Mouse (Mus musculus) heart, postnatal 36 days (tissue): Measurements from ENCODE around the gene Fam19a5. TPM values are rescaled to one million over a fixed set of nuclear protein-coding genes. Genes with fewer than 3 reads are reported as not detected.

Experiments used
- DNase-seq, 2 experiments: peaks; one replicate each; pipeline ENCODE4 v3.0.0; 2021 to 2022
- intact Hi-C: fragments of 180-260 bp; cut with DNase I; formaldehyde crosslinking; loops from one replicate; pipeline ENCODE4 v1.15.1; 2025
- microRNA-seq, 2 experiments: library from miRNA; unstranded; fragments of <30 nt; microRNA quantifications; one replicate each; pipeline ENCODE4 v1.2.0; 2021; ENCODE audit warnings: borderline number of aligned reads in 2 of 2
- total RNA-seq, 2 experiments: library from RNA; stranded (reverse); gene quantifications; 2 replicates each; pipeline ENCODE4 v1.2.3; 2021

Fam19a5 gene
- total RNA-seq, 2 experiments from 2014 or later, result 2.6 to 3.8 TPM

DNA sequence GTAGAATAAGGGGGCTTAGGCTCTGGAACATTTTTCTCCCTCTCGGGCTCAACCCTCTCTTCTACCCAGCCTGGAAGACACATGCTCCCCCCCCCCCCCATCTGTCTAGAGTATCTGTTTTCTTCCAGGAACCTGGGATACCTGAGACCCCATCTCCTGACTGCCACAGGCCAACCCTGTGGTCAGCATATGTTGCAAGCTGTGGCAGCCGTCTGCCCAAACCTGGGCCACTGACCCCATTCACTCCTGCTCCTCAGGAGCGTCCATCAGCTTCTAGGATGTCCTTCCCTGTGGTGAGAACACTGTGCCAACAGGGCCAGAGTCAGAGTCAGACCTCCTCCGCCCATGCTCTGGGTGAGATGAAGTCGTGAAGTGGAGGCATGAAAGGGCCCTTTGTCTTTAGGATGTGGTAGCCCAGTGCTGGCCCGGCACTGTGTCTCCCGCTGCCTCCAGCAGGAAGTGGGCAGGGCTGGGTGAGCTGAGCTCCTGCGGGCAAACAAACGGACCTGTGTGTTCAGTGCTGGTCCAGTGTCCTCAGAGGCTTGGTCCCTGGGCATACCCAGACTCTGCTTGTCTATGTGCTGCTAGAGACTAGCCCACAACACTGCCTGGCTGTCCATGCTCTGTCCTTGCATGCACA, 171.1 kb downstream of the Fam19a5 start:
- intact Hi-C loops, result no loop called here

DNA sequence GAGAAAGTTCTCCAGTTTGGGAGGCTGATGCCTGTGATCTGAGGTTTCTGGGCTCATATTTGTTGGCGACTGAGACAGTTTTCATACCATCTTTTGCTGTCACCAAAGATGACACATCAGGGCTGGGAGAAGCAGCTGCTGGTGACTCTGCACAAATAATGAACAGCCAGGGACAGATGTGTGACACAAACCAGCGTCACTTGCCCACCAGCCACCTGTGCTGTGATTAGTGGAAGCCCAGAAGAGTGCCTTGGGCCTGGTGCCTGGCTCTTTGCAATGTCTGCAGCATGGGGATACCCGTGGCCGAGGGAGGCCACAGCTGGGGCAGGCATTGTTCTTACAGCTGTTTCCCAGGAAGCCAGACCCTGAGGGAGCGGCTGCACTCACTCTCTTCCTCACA, 173.0 kb downstream of the Fam19a5 start:
- intact Hi-C loops, result no loop called here
- no peak for DNase-seq

More for the DNA sequence above, 171.1 kb downstream of the Fam19a5 start:
- DNase-seq, result no peak

DNA sequence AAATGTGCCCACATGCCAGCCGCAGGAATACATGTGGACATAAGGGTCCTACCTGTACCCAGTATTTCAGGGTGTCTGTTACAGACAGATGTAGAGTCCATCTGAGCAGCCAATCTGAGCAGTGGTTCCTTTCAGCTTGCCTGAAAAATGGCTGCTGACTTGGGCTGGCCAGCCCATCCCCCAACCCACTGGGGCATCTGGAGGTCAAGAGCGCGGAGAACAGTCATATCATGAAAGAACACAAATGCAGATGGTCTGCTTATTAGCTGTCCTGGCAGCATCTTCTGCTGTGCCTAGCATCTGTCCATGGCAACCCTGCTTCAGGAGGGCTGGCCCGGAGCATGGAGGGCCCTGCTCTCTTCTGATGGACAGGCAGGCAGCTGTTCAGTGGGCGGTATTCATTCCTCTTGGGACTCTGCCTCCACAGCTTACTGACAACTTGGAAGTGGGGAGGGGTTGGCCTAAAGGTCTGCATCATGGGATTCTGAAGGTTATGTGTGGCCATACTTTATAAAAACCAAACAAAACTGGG, 179.4 kb downstream of the Fam19a5 start:
- DNase-seq, result no peak
- intact Hi-C loops, result no loop called here

DNA sequence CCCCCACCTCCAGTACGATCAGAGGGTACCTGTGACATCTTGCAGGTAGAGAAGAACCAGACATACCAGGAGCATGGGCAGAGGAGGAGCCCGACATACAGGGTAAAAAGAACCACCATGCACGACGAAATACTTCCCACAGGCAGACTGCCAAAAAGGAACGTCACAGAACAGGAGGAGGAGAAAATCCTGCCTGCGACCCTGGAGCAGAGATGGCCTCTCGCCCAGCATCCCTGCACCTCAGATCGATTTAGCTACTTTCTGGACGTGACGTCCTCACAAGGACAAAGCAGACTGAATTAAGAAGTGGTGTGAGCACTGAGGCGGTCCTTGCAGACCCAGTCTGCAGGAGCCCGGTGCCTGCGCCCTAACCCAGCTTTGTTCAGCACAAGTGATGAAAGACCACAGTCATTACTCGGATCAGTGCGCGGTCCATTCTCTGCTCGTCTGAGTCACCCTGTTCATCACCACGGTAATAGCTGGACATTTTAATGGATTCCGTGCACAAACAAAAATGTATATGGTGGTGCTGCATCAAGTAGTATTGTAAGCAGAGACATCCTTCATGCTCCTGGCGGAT, 182.6 kb downstream of the Fam19a5 start:
- intact Hi-C loops, result no loop called here
- no peak for DNase-seq

DNA sequence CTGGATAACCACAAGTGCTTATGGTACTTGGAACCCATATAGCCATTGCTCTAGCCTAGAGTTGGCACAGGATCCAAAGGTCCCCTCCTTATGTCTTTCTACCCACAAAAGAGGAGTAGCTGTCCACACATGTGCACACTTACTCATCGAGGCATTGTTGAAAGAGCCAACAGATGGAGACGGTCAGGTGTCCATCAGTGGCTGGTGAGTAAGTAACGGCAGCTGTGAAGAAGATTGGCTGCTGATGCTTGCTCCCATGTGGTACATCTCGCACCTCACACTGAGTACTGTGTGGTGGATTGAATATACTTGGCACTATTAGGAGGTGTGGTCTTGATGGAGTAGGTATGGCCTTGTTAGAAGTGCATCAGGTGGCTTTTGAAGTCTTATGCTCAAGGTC, 192.2 kb downstream of the Fam19a5 start:
- no peak for DNase-seq
- intact Hi-C loops, result no loop called here

DNA sequence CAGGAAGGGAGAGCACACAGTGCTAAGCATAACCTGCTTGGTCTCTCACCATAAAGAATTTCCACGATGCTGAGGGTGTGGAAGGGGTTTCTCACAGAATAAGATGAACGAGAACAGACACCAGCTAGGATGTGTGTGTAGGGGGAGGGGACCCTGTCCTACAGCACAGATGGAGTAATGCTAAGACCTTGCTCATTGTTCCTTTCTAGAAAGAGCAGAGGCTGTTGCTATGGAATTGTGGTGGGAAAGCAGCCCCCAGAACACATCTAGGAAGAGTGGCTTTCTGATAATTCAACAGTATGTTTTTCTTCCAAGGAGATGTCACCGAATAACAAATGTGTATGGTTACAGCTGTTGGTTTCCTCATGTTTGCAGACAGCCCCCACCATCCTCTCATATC, 211.4 kb downstream of the Fam19a5 start:
- intact Hi-C loops, result no loop called here
- DNase-seq, result no peak

DNA sequence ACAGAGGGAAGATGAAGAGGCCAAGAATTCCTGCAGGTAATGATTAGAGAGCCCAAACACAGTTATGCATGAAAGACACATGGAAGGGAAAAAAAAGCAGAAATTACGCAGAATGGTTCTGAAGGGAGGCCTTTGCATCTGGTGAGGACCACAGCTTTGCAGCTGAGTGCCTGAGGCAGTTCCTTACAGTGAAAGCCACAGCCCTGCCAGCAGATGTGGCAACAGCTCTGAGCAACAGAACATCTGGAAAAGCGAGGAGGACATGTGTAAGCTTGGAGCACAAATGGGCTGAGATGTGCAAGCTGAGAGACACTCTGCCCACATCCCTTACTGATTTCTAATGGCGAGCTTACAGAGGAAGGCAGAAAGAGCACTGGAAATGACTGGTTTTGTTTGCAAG, 221.8 kb downstream of the Fam19a5 start:
- no peak for DNase-seq
- intact Hi-C loops, result no loop called here

DNA sequence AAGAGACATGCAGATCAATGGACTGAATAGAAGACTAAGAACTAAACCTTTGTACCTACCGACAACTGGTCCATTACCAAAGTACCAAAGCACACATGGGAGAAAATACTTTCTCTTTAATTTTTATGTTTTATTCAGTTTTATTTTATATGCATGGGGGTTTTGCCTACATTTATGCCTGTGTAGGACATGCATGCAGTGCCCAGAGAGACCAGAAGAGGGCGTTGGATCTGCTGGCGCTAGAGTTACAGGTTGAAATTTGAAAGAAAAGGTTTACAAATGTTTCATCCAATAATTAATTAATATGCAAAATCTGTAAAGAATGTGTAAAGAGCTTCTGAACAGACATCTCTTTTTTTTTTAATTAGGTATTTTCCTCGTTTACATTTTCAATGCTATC, 229.9 kb downstream of the Fam19a5 start:
- intact Hi-C loops, result no loop called here
- DNase-seq, result no peak

DNA sequence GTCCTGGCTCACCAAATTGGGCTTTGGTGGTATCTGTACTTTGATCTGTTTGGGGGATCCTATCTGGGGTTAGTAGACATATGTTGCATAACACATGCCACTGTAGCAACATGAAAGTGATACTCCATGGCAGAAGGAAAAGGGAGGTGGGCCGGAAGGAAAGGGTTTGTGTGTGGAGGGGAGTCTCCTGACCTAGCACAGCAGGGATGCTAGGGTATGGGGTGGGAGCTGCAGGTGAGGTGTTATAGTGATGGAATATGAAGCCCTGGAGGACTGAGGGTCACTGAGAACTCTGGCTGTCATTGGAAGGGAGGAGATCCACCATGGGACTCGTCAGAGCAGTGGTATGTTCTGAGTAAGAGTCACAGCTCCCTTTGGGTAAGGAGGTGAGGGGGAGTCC, 239.2 kb downstream of the Fam19a5 start:
- DNase-seq, result no peak
- intact Hi-C loops, result no loop called here

DNA sequence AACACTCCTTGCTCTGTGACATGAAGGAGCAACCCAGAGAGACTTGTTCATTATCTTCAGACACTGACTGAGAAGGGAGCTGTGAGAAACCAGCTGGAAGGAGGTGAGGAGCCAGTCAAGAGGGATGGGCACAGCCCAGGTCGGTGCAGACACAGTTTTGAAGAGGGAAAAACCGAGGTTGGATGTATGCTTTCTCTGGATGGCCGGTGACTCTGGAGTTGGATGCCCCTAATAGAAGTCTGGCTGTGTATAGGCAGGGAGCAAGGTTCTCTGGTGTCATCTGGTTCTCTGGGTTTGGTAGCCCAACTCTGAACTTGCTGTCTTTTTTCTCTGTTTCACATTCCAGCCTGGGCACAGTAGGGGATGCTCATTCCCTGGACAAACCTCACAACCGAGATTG, 245.6 kb downstream of the Fam19a5 start:
- DNase-seq, result no peak
- intact Hi-C loops, result no loop called here

DNA sequence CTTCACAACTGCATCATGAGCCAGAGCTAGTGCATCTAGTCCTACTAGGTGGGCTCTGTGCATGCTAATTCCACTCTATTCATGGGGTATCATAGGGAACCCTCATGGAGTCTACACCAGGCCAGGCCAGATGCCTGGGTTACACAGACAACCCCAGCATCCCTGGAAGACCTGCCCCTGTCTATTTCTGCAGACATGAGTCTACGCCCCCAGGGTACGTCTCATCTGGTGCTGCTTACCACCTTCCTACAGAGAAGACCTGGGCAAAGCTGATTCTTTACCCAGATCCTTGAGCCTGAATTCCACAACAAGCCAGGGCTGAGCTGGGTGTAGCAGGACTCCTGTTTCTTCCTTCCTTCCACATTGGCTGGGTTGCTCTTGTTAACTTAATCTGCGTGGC, 249.6 kb downstream of the Fam19a5 start:
- no peak for DNase-seq
- intact Hi-C loops, result no loop called here

DNA sequence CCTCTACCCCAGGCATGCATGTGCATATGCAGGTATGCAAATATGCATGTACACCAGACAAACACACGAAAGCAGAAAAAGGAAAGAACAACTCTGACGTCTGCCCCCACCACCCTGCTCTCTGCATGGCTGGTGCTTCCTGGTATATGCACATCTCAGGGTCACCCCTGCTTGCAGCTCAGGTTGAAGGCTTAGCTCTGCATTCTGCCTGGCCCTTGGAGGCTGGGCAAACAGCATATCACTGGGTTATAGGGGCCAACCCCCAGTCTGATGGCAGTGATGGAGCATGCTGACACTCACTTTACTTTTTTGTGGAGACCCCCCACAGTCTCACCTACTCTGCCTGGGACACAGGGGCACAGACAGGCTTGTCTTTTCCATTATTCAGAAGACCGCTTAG, 252.5 kb downstream of the Fam19a5 start:
- DNase-seq, result no peak
- intact Hi-C loops, result no loop called here

Small RNA genes within 50 kb of the gene (microRNA-seq; reads per million reads assigned to microRNA genes)
- 0 reads per million in 2 experiments for gene Mir6393
